Mouse (Mus musculus): ENCODE data around the gene AI661453.

GRCm38 (mm10) chr17:47427316-47427715 lies 9.1 kb upstream of the AI661453 start:
- peak; percentile 43 for TF ChIP-seq CTCF (IDR thresholded peaks at IDR 0.05)
- TF ChIP-seq EP300 (IDR thresholded peaks at IDR 0.05) = no peak

All from lung, postnatal 0 days (tissue).